Mouse (Mus musculus) ES-E14 (cell line): ENCODE results near the gene Prickle2. TPM values are rescaled to one million over a fixed set of nuclear protein-coding genes. Genes with fewer than 3 reads are reported as not detected.

ENCODE experiments used
- DNase-seq: peaks from one replicate; pipeline ENCODE4 v3.0.0-alpha.2; 2013; ENCODE audit warnings: low read depth, low spot score
- H3K27ac ChIP-seq: 2 replicates; pipeline ENCODE4 v1.5.1; 2012; ENCODE audit warnings: low read depth, mild to moderate bottlenecking, low read length, moderate library complexity, mixed read lengths; ENCODE audit not compliant: poor library complexity, insufficient read depth, severe bottlenecking
- H3K36me3 ChIP-seq: 2 replicates; pipeline ENCODE4 v1.6.1; 2012; ENCODE audit warnings: mild to moderate bottlenecking, low read length, moderate library complexity, mixed read lengths; ENCODE audit not compliant: control insufficient read depth, poor library complexity, insufficient read depth, severe bottlenecking
- H3K4me1 ChIP-seq, 2 experiments: fragments of 150-350 bp in 1 of 2; sonication (generic) in 1 of 2; 2 replicates each; pipeline ENCODE4 v1.6.1; 2012; ENCODE audit warnings: low read length in 2 of 2, mild to moderate bottlenecking in 1 of 2, mixed read lengths in 1 of 2; ENCODE audit not compliant: control insufficient read depth in 2 of 2, insufficient read depth in 2 of 2, poor library complexity in 1 of 2
- H3K4me3 ChIP-seq, 2 experiments: fragments of 150-350 bp in 1 of 2; sonication (generic) in 1 of 2; 2 replicates each; pipeline ENCODE4 v1.5.1; 2012; ENCODE audit warnings: low read length in 2 of 2, low read depth in 1 of 2, mild to moderate bottlenecking in 1 of 2, mixed read lengths in 1 of 2; ENCODE audit not compliant: insufficient read depth in 1 of 2, poor library complexity in 1 of 2, severe bottlenecking in 1 of 2
- H3K9ac ChIP-seq: 2 replicates; pipeline ENCODE4 v1.6.1; 2012; ENCODE audit warnings: low read depth, mild to moderate bottlenecking, low read length, mixed read lengths; ENCODE audit not compliant: poor library complexity, insufficient read depth, severe bottlenecking
- H3K9me3 ChIP-seq: fragments of 150-350 bp; sonication (generic); 2 replicates; pipeline ENCODE4 v1.6.1; 2012; ENCODE audit warnings: low read depth, mild to moderate bottlenecking, low read length; ENCODE audit not compliant: control insufficient read depth, insufficient read depth
- CHD2 ChIP-seq: IDR thresholded peaks from 2 replicates; pipeline ENCODE4 v1.6.1; 2014; ENCODE audit warnings: mild to moderate bottlenecking, low read depth, low read length, inconsistent platforms
- HCFC1 ChIP-seq: IDR thresholded peaks from 2 replicates; pipeline ENCODE4 v1.6.1; 2012; ENCODE audit warnings: low read length, inconsistent platforms, borderline replicate concordance; ENCODE audit not compliant: insufficient read depth
- MAFK ChIP-seq: IDR thresholded peaks from 2 replicates; pipeline ENCODE4 v1.6.1; 2014; ENCODE audit warnings: mild to moderate bottlenecking, low read depth, low read length, inconsistent platforms; ENCODE audit not compliant: insufficient read depth
- ZC3H11A ChIP-seq: IDR thresholded peaks from 2 replicates; pipeline ENCODE4 v1.6.1; 2012; ENCODE audit warnings: low read depth, mild to moderate bottlenecking, inconsistent platforms, low read length, borderline replicate concordance
- ZNF384 ChIP-seq: IDR thresholded peaks from 2 replicates; pipeline ENCODE4 v1.6.1; 2012; ENCODE audit warnings: low read depth, low read length, inconsistent platforms
- in situ Hi-C, 2 experiments: fragments of 600-800 bp; cut with MboI; formaldehyde crosslinking; loops; one replicate each; pipeline ENCODE4 v1.15.1; 2025; ENCODE audit warnings: low sequenced_read_pairs in 2 of 2, inconsistent platforms in 1 of 2; ENCODE audit not compliant: unreplicated experiment in 2 of 2
- total RNA-seq: library from RNA; depleted of rRNA; stranded (reverse); fragments of 300-350 nt; gene quantifications from 2 replicates; pipeline ENCODE4 v1.2.3, GENCODE M21; 2012

Prickle2 gene
- total RNA-seq, 1 experiment, result 1.2 TPM

DNA sequence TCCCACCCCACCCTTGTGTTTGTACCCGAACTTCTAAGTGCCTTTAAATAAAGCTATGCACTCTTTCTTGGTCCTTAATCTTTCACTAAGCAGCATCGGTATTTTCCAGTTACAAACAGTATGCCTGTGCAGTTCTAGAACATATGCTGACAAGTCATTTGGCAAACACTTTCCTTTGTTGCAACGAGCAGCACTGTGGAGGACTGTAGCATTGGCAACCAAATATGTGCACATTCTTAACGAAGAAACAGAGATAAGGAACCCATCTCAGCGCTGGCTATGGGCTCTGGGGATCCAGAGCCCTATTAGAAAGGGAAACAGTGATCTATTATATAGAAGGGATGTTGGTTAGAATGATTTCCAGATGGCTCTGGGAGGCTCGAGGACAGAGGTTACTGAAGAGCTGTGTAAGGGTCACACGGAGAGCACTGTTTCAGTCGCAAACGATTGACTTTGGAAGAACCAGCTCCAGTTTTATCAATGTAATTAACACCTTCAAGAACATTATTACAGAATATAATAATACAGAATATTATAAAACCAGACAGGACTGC is 96.2 kb downstream of the Prickle2 start:
- Histone ChIP-seq H3K36me3 (no peaks in the 10 kb centered on the region), H3K9me3 (no peaks in the 10 kb centered on the region), H3K4me1 (peaks cover 0 to 3% of the 10 kb centered on the region in 2 experiments; a peak in 1 of 4 replicates), H3K9ac (no peak overlapping the region), H3K4me3 (no peak overlapping the region), H3K27ac (no peak overlapping the region)
- TF ChIP-seq ZC3H11A (no peak), HCFC1 (no peak), CHD2 (no peak), ZNF384 (no peak), MAFK (no peak)
- in situ Hi-C loops, result no loop called here
- no peak for DNase-seq

- Histone ChIP-seq H3K36me3 (no peaks in the 10 kb centered on the region), H3K4me3 (no peak overlapping the region), H3K9ac (no peak overlapping the region), H3K27ac (no peak overlapping the region), H3K9me3 (no peaks in the 10 kb centered on the region), H3K4me1 (peaks cover 0 to 3% of the 10 kb centered on the region in 2 experiments; a peak in 1 of 4 replicates)
- TF ChIP-seq MAFK (no peak), HCFC1 (no peak), ZNF384 (no peak), CHD2 (no peak), ZC3H11A (no peak)
- no peak for DNase-seq
- in situ Hi-C loops, result no loop called here
These were observed 96.9 kb downstream of the Prickle2 start for GRCm38 (mm10) chr6:92609078-92609477.

GRCm38 (mm10) chr6:92605156-92605555 is 100.8 kb downstream of the Prickle2 start:
- TF ChIP-seq ZNF384 (no peak), HCFC1 (no peak)

GRCm38 (mm10) chr6:92596340-92596739 is 109.6 kb downstream of the Prickle2 start:
- Histone ChIP-seq H3K27ac (no peak overlapping the region), H3K4me3 (no peak overlapping the region), H3K9me3 (no peaks in the 10 kb centered on the region), H3K36me3 (no peaks in the 10 kb centered on the region), H3K9ac (no peak overlapping the region), H3K4me1 (no peaks in the 10 kb centered on the region; a peak in 1 of 4 replicates)
- DNase-seq, result no peak
- TF ChIP-seq HCFC1, result no peak
- no peak for TF ChIP-seq MAFK
- TF ChIP-seq ZNF384, result no peak
- in situ Hi-C loops, result no loop called here

More at GRCm38 (mm10) chr6:92605156-92605555, 100.8 kb downstream of the Prickle2 start:
- in situ Hi-C loops, result no loop called here
- H3K4me3 ChIP-seq, result no peak overlapping the region
- no peak overlapping the region for H3K9ac ChIP-seq
- peaks cover 0 to 3% of the 10 kb centered on the region in 2 experiments; a peak in 1 of 4 replicates for H3K4me1 ChIP-seq
- H3K27ac ChIP-seq, result no peak overlapping the region
- DNase-seq, result no peak
- no peaks in the 10 kb centered on the region for H3K36me3 ChIP-seq
- H3K9me3 ChIP-seq, result no peaks in the 10 kb centered on the region

- Histone ChIP-seq H3K27ac (no peak overlapping the region), H3K9me3 (no peaks in the 10 kb centered on the region), H3K4me3 (no peak overlapping the region), H3K9ac (no peak overlapping the region), H3K36me3 (no peaks in the 10 kb centered on the region), H3K4me1 (no peaks in the 10 kb centered on the region)
- DNase-seq, result no peak
- in situ Hi-C loops, result no loop called here
- TF ChIP-seq HCFC1 (no peak), CHD2 (no peak), MAFK (no peak), ZNF384 (no peak), ZC3H11A (no peak)
These were observed 116.4 kb downstream of the Prickle2 start for GRCm38 (mm10) chr6:92589381-92590065.
